Mouse (Mus musculus): ENCODE measurements around the gene Olfr1189. TPM values are rescaled to one million over a fixed set of nuclear protein-coding genes. Genes with fewer than 3 reads are reported as not detected.
"Not testable (repeated sequence)": the region's sequence is repeated elsewhere in the genome, so short reads cannot be mapped to it uniquely, and the experiment has no call there.

Gene Olfr1189
- polyA plus RNA-seq (2015; fragmentation: Nextera tagmentation; extraction: Ambion mirVana) = not detected in 2 replicates

- Histone ChIP-seq H3K9me3 (ENCODE audit: low read length) (no peaks in the 10 kb centered on the region), H3K4me3 (ENCODE audit: low read length) (no peak within 1 kb of the TSS), H3K9ac (replicated peaks; ENCODE audit: low read length) (no peak within 1 kb of the TSS), H3K4me2 (replicated peaks; ENCODE audit: low read depth, low read length) (no peak within 1 kb of the TSS), H3K27ac (ENCODE audit: low read length) (no peak within 1 kb of the TSS), H3K4me1 (ENCODE audit: insufficient read depth, low read length) (no peaks in the 10 kb centered on the region), H3K27me3 (ENCODE audit: insufficient read depth, low read length) (no peaks in the 10 kb centered on the region), H3K36me3 (ENCODE audit: insufficient read depth, low read length) (no peaks in the 10 kb centered on the region)
- no peak for ATAC-seq (ENCODE audit: low FRiP score, low TSS enrichment)
These were observed at the start of gene Olfr1189 for GRCm38 (mm10) chr2:88586154-88586553. Olfr1189 (plus strand) TSS chr2:88586454.

- WGBS = 85% methylated on average over 2 of the region's 2 CpGs
- H3K4me2 ChIP-seq (replicated peaks; ENCODE audit: low read depth, low read length) = no peak within 1 kb of the TSS
These were observed 29.6 kb upstream of the Olfr1189 start, which contains the start of gene Olfr1188 for GRCm38 (mm10) chr2:88556635-88557034. Olfr1188 (plus strand) TSS chr2:88556935.

GRCm38 (mm10) chr2:88572696-88573095 is 13.6 kb upstream of the Olfr1189 start:
- not testable (repeated sequence) for H3K9ac ChIP-seq (replicated peaks; ENCODE audit: low read length); ATAC-seq (ENCODE audit: low FRiP score, low TSS enrichment); H3K27me3 ChIP-seq (ENCODE audit: insufficient read depth, low read length); H3K36me3 ChIP-seq (ENCODE audit: insufficient read depth, low read length); H3K9me3 ChIP-seq (ENCODE audit: low read length); H3K4me2 ChIP-seq (replicated peaks; ENCODE audit: low read depth, low read length); H3K4me1 ChIP-seq (ENCODE audit: insufficient read depth, low read length); H3K27ac ChIP-seq (ENCODE audit: low read length); H3K4me3 ChIP-seq (ENCODE audit: low read length)
- 89% methylated on average over 12 of the region's 12 CpGs for WGBS

More at GRCm38 (mm10) chr2:88556635-88557034, 29.6 kb upstream of the Olfr1189 start, which contains the start of gene Olfr1188:
- Histone ChIP-seq H3K27ac (ENCODE audit: low read length) (no peak within 1 kb of the TSS), H3K4me1 (ENCODE audit: insufficient read depth, low read length) (no peaks in the 10 kb centered on the region), H3K9me3 (ENCODE audit: low read length) (no peaks in the 10 kb centered on the region), H3K9ac (replicated peaks; ENCODE audit: low read length) (no peak within 1 kb of the TSS), H3K4me3 (ENCODE audit: low read length) (no peak within 1 kb of the TSS), H3K36me3 (ENCODE audit: insufficient read depth, low read length) (no peaks in the 10 kb centered on the region), H3K27me3 (ENCODE audit: insufficient read depth, low read length) (no peaks in the 10 kb centered on the region)
- no peak for ATAC-seq (ENCODE audit: low FRiP score, low TSS enrichment)

GRCm38 (mm10) chr2:88640242-88640641 is 54.0 kb downstream of the Olfr1189 start, which contains the start of gene Olfr1191-ps1:
Olfr1191-ps1 (plus strand) TSS chr2:88640542.
- 91% methylated on average over 1 of the region's 1 CpGs for WGBS
- H3K9ac ChIP-seq (replicated peaks; ENCODE audit: low read length); H3K9me3 ChIP-seq (ENCODE audit: low read length); H3K36me3 ChIP-seq (ENCODE audit: insufficient read depth, low read length); H3K4me3 ChIP-seq (ENCODE audit: low read length); H3K4me1 ChIP-seq (ENCODE audit: insufficient read depth, low read length); H3K4me2 ChIP-seq (replicated peaks; ENCODE audit: low read depth, low read length); ATAC-seq (ENCODE audit: low FRiP score, low TSS enrichment); H3K27me3 ChIP-seq (ENCODE audit: insufficient read depth, low read length); H3K27ac ChIP-seq (ENCODE audit: low read length): not testable (repeated sequence)

Other genes with a start within 250 kb of the Olfr1189 start
- gene Olfr1176, start 249.7 kb upstream of the Olfr1189 start, polyA plus RNA-seq (2015; fragmentation: Nextera tagmentation; extraction: Ambion mirVana) = not detected in 2 replicates
- gene Olfr1177-ps, start 240.0 kb upstream of the Olfr1189 start, polyA plus RNA-seq (2015; fragmentation: Nextera tagmentation; extraction: Ambion mirVana) = not detected in 2 replicates
- not detected in 2 replicates for gene Olfr1178, start 199.4 kb upstream of the Olfr1189 start, polyA plus RNA-seq (2015; fragmentation: Nextera tagmentation; extraction: Ambion mirVana)
- not detected in 2 replicates for gene Olfr1179, start 180.0 kb upstream of the Olfr1189 start, polyA plus RNA-seq (2015; fragmentation: Nextera tagmentation; extraction: Ambion mirVana)
- not detected in 2 replicates for gene Olfr1180, start 167.3 kb upstream of the Olfr1189 start, polyA plus RNA-seq (2015; fragmentation: Nextera tagmentation; extraction: Ambion mirVana)
- gene Olfr1181, start 160.3 kb upstream of the Olfr1189 start, polyA plus RNA-seq (2015; fragmentation: Nextera tagmentation; extraction: Ambion mirVana) = not detected in 2 replicates
- gene Gm13757, start 137.3 kb upstream of the Olfr1189 start, polyA plus RNA-seq (2015; fragmentation: Nextera tagmentation; extraction: Ambion mirVana) = not detected in 2 replicates
- not detected in 2 replicates for gene Olfr1183, start 131.6 kb upstream of the Olfr1189 start, polyA plus RNA-seq (2015; fragmentation: Nextera tagmentation; extraction: Ambion mirVana)
- not detected in 2 replicates for gene Olfr1184, start 102.9 kb upstream of the Olfr1189 start, polyA plus RNA-seq (2015; fragmentation: Nextera tagmentation; extraction: Ambion mirVana)
- gene Olfr1185-ps1, start 93.1 kb upstream of the Olfr1189 start, polyA plus RNA-seq (2015; fragmentation: Nextera tagmentation; extraction: Ambion mirVana) = not detected in 2 replicates
- not detected in 2 replicates for gene Olfr1186, start 67.9 kb upstream of the Olfr1189 start, polyA plus RNA-seq (2015; fragmentation: Nextera tagmentation; extraction: Ambion mirVana)
- not detected in 2 replicates for gene Olfr1188, start 29.5 kb upstream of the Olfr1189 start, polyA plus RNA-seq (2015; fragmentation: Nextera tagmentation; extraction: Ambion mirVana)
- gene Olfr1191-ps1, start 54.1 kb downstream of the Olfr1189 start, polyA plus RNA-seq (2015; fragmentation: Nextera tagmentation; extraction: Ambion mirVana) = not detected in 2 replicates
- gene Olfr1192-ps1, start 62.1 kb downstream of the Olfr1189 start, polyA plus RNA-seq (2015; fragmentation: Nextera tagmentation; extraction: Ambion mirVana) = not detected in 2 replicates
- gene Olfr1193, start 89.2 kb downstream of the Olfr1189 start, polyA plus RNA-seq (2015; fragmentation: Nextera tagmentation; extraction: Ambion mirVana) = not detected in 2 replicates
- not detected in 2 replicates for gene Olfr1195, start 102.7 kb downstream of the Olfr1189 start, polyA plus RNA-seq (2015; fragmentation: Nextera tagmentation; extraction: Ambion mirVana)
- not detected in 2 replicates for gene Olfr1196, start 118.1 kb downstream of the Olfr1189 start, polyA plus RNA-seq (2015; fragmentation: Nextera tagmentation; extraction: Ambion mirVana)
- not detected in 2 replicates for gene Olfr1197, start 145.9 kb downstream of the Olfr1189 start, polyA plus RNA-seq (2015; fragmentation: Nextera tagmentation; extraction: Ambion mirVana)
- not detected in 2 replicates for gene Olfr1198, start 164.9 kb downstream of the Olfr1189 start, polyA plus RNA-seq (2015; fragmentation: Nextera tagmentation; extraction: Ambion mirVana)
- gene Olfr1199, start 174.0 kb downstream of the Olfr1189 start, polyA plus RNA-seq (2015; fragmentation: Nextera tagmentation; extraction: Ambion mirVana) = not detected in 2 replicates
- not detected in 2 replicates for gene Olfr1200, start 184.0 kb downstream of the Olfr1189 start, polyA plus RNA-seq (2015; fragmentation: Nextera tagmentation; extraction: Ambion mirVana)
- not detected in 2 replicates for gene Olfr1201, start 206.6 kb downstream of the Olfr1189 start, polyA plus RNA-seq (2015; fragmentation: Nextera tagmentation; extraction: Ambion mirVana)
- gene Olfr1202, start 228.0 kb downstream of the Olfr1189 start, polyA plus RNA-seq (2015; fragmentation: Nextera tagmentation; extraction: Ambion mirVana) = not detected in 2 replicates
- gene Olfr1205, start 243.3 kb downstream of the Olfr1189 start, polyA plus RNA-seq (2015; fragmentation: Nextera tagmentation; extraction: Ambion mirVana) = not detected in 2 replicates

All from kidney, embryonic 16.5 days (tissue).